Mouse (Mus musculus) pancreas, adult 10 weeks (tissue): ENCODE data around the gene Rfc4. TPM values are rescaled to one million over a fixed set of nuclear protein-coding genes. Genes with fewer than 3 reads are reported as not detected.

Experiments
- polyA plus RNA-seq: library from polyadenylated mRNA; stranded (reverse); fragments of 350-450 nt; fragmentation: Illumina TruSeq; extraction: RNeasy Lipid Tissue Mini Kit (QIAGEN cat#74804); gene quantifications from one replicate; pipeline ENCODE4 v1.2.3, GENCODE M21; 2015; ENCODE audit warnings: low read depth, low replicate concordance; ENCODE audit not compliant: insufficient read depth

Rfc4 gene
- 1.1 TPM for polyA plus RNA-seq

DNA sequence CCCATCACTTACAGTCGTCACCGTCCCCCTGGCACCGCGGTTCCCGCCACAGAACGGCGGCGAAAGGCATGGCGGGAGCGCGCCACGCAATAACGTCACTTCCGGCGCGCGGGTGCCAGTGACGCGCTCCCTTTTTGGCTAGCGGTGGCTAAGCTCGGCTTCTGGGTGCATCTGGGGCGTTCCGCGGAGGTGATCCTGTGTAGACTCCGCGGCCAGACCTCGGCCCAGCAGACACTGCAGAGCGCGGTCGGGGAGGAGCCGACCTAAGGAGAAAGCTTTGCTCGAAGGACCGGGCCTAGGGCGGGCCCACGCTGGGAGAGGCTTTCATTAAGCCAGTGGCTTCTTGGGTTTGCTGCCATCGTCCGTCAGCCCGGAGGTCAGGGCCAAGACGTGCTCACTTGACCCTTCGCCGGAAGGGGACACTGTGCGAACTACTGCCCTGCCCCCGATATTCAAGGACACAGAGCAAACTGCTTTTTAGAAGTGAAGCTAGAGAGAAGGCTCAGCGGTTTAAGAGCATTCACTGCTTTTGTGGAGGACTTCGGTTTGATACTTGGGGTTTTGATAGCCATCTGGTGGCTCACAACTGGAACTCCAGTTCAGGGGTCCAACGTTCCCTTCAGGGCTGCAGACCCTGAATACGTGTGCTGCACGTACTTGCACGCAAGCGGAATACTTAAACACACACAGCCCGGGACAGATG, at the start of gene Rfc4:
Rfc4 (minus strand) TSS at position 65 of the 703 bp plus-strand sequence.

DNA sequence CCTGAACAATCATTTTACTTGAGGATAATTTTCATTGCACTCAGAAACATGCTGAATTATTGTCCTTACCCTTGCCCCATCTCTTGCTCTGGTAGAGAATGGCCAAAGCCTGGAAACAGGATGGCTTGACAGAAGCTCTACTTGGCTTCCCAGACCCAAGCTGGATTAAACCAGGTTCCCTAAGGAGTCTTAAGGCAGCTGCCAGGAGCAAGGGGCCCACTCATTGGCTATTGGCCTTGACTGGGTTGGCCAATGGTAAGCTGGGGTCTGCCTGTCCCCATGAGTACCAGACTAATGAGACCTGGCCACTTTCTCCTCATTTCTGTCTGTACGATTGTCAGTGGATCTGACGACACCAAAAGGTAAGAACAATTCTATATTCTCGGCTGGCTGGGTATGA, 18.7 kb upstream of the Rfc4 start, which contains the start of gene Adipoq:
Adipoq (plus strand) TSS at position 257 of the 400 bp plus-strand sequence.

DNA sequence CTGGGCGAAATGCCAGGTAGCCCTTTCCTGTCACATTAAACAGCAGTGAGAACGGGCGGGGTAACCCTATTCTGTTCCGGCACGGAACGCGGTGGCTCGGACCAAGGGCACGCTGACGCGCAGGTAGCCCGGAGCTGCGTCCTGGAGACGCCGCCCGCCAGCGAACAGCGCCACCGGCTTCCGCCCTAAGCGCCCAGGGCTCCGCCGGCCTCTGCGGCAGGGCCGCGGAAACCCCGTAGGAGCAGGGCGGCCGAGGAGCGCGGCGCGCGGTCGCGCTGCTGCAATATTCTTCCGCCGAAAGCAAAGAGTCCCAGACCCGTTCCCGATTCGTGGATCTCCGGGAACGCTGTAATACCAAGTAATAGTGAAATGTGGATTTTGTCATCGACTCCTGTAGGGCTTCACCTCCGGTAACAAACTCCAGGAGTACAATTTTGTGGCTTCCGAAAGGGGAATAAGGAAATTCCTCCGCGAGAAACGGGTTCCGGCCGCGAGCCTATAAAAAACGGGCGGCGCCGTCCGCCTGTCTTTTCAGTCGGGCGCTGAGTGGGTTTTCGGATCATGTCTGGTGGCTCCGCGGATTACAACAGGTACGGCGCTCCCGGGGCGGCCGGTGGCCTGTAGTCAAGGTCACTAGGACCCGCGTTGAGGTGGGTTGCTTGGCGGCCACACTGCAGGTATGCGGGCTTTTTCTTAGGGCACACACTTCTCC, 20.1 kb downstream of the Rfc4 start, which contains the start of gene Eif4a2:
Eif4a2 (plus strand) TSS at position 214 of the 712 bp plus-strand sequence.

Other genes starting within 250 kb of the Rfc4 start
- not detected for gene Ahsg, start 236.5 kb downstream of the Rfc4 start, polyA plus RNA-seq
- gene Fetub, start 209.4 kb downstream of the Rfc4 start, polyA plus RNA-seq: not detected
- gene Hrg, start 176.7 kb downstream of the Rfc4 start, polyA plus RNA-seq: not detected
- gene Kng2, start 98.3 kb downstream of the Rfc4 start, polyA plus RNA-seq: 1.1 TPM
- not detected for gene Kng1, start 69.9 kb downstream of the Rfc4 start, polyA plus RNA-seq
- gene Eif4a2, start 20.3 kb downstream of the Rfc4 start, polyA plus RNA-seq: 172 TPM
- gene Adipoq, start 18.8 kb upstream of the Rfc4 start, polyA plus RNA-seq: 26.9 TPM
- gene St6gal1, start 97.0 kb upstream of the Rfc4 start, polyA plus RNA-seq: 4.4 TPM